ENCODE assay signal across 10 mouse cellular contexts in genomic region chr11:69710470-69710869, GRCm38 (mm10). TPM values are rescaled to one million over a fixed set of nuclear protein-coding genes. Genes with fewer than 3 reads are reported as not detected.
"Had no signal": no experiment of that assay in that cellular context is flagged by ENCODE, and none has a peak within 500 bp of the region (broad histone marks: within the 10 kb centered on the region; RNA-seq: fewer than 3 reads in every experiment).

No protein-coding gene starts in this region.

- H3K4me1 ChIP-seq: midbrain, embryonic 13.5 days; neural tube, embryonic 12.5 days had no signal

- H3K36me3 ChIP-seq: limb, embryonic 13.5 days; midbrain, embryonic 13.5 days; neural tube, embryonic 12.5 days had no signal

- ATAC-seq: midbrain, embryonic 13.5 days had no signal

- H3K9ac ChIP-seq: midbrain, embryonic 13.5 days; neural tube, embryonic 12.5 days had no signal

- H3K4me3 ChIP-seq: limb, embryonic 13.5 days; midbrain, embryonic 13.5 days; myocyte; neural tube, embryonic 12.5 days had no signal

- H3K27me3 ChIP-seq: limb, embryonic 13.5 days; midbrain, embryonic 13.5 days; neural tube, embryonic 12.5 days had no signal

- H3K4me2 ChIP-seq: limb, embryonic 13.5 days; midbrain, embryonic 13.5 days; neural tube, embryonic 12.5 days had no signal

- DNase-seq: kidney, adult 11 months; kidney, postnatal 10 days; lung, adult 18-20 months; thymus, postnatal 4 days had no signal

- H3K27ac ChIP-seq: midbrain, embryonic 13.5 days; neural tube, embryonic 12.5 days; stomach, postnatal 0 days had no signal

- H3K9me3 ChIP-seq: limb, embryonic 13.5 days; midbrain, embryonic 13.5 days had no signal

RNA-seq across cellular contexts. Expression of gene Tnfsf13, which starts 24.9 kb away (rescaled TPM):
- polyA plus RNA-seq: intestine, embryonic 14.5 days had no signal
